Mouse (Mus musculus): ENCODE results near the gene Ankrd53. TPM values are rescaled to one million over a fixed set of nuclear protein-coding genes. Genes with fewer than 3 reads are reported as not detected.

Ankrd53 gene
- 0.09 and 0.18 TPM in 2 replicates for polyA plus RNA-seq (2016; fragmentation: Nextera tagmentation; extraction: Ambion mirVana)

DNA sequence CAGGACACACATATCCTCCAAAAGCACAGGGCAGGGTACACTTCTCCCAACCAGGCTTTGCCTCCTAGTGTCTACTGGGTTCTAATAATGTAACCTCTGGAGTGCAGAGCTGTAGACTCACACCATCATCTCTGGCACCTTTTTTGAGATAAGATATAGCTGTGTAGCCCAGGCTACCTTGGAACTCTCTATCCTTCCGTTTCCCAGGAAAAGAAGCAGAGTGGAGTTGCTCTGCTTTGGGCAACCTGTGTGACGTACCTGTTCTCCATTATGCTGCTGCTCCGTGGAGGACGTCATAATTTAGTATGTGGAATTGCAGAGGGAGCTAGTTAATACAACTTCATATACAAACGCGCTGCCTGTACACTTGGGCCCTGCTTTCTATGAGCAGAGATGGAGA lies at the start of gene Ankrd53:
TSS of gene Ankrd53 (plus strand) at position 301 of the 400 bp plus-strand sequence.
- 22% methylated on average over 6 of the region's 6 CpGs for WGBS
- peak within 1 kb of the TSS; percentile 48 for H3K4me3 ChIP-seq
- no peak within 1 kb of the TSS for H3K27ac ChIP-seq
- peaks cover 79% of the 10 kb centered on the region for H3K27me3 ChIP-seq (ENCODE audit: poor library complexity, severe bottlenecking)
- H3K4me1 ChIP-seq, result peaks cover 22% of the 10 kb centered on the region
- DNase-seq (ENCODE audit: extremely low spot score, low spot score), result no peak
- no peaks in the 10 kb centered on the region for H3K9me3 ChIP-seq
- no peaks in the 10 kb centered on the region for H3K36me3 ChIP-seq (replicated peaks)

- peaks cover 56% of the 10 kb centered on the region for H3K4me1 ChIP-seq
- H3K36me3 ChIP-seq (replicated peaks), result no peaks in the 10 kb centered on the region
- H3K27ac ChIP-seq, result no peak overlapping the region
- no peak overlapping the region for H3K4me3 ChIP-seq
- WGBS, result 1% methylated on average over 12 of the region's 12 CpGs
- no peak for DNase-seq (ENCODE audit: extremely low spot score, low spot score)
- H3K27me3 ChIP-seq (ENCODE audit: poor library complexity, severe bottlenecking), result peaks cover 100% of the 10 kb centered on the region
- no peaks in the 10 kb centered on the region for H3K9me3 ChIP-seq
Observed at GRCm38 (mm10) chr6:83713271-83714136, 48.9 kb upstream of the Ankrd53 start.

- Histone ChIP-seq H3K27ac (no peak overlapping the region), H3K36me3 (replicated peaks) (no peaks in the 10 kb centered on the region), H3K4me1 (peaks cover 56% of the 10 kb centered on the region), H3K27me3 (ENCODE audit: poor library complexity, severe bottlenecking) (peaks cover 100% of the 10 kb centered on the region), H3K4me3 (peak overlapping the region; percentile 20; the same call in 1 of the 2 replicates), H3K9me3 (no peaks in the 10 kb centered on the region)
- under 1% methylated on average over 34 of the region's 34 CpGs for WGBS
- DNase-seq (ENCODE audit: extremely low spot score, low spot score), result peak; percentile 53
Observed at GRCm38 (mm10) chr6:83714221-83715123, 48.0 kb upstream of the Ankrd53 start.

DNA sequence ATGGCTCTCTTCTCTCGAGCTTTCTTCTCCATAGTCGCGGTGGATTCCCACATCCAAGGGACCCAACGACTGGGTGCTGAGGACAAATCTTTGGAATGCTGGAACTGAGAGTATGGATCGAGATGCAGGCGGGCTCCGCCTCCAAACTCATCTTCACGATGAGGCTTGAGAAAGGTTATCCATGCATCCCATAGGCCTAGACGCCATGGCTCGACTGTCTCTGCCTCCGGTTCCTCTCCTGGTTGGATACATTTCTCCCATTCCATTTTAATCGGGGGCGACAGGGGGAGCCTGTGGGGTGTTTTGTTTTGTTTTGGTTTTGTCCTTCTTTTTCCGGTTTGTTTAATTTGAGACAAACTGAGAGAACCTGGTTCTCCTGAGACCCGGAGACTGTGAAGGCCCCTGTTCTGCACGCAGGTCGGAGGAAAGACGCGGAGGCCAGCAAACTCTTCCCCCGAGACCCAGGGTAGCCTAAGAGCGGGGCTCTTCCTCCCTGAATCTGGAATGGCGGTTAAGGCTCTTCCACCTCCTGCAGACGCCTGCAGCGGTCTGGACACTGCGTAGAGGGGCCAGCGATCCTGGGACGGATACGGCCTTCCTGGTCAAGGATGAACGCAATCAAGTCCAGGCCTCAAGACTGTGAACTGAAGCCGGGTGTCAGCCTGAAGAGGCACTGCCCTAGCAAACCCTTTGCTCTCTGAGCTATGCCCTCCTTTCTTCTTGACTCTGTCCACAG lies 46.8 kb upstream of the Ankrd53 start:
- WGBS, result under 1% methylated on average over 30 of the region's 30 CpGs
- H3K36me3 ChIP-seq (replicated peaks), result no peaks in the 10 kb centered on the region
- H3K4me3 ChIP-seq, result peak overlapping the region; percentile 8; the same call in 1 of the 2 replicates
- no peak overlapping the region for H3K27ac ChIP-seq
- H3K4me1 ChIP-seq, result peaks cover 45% of the 10 kb centered on the region
- no peaks in the 10 kb centered on the region for H3K9me3 ChIP-seq
- DNase-seq (ENCODE audit: extremely low spot score, low spot score), result peak; percentile 61
- H3K27me3 ChIP-seq (ENCODE audit: poor library complexity, severe bottlenecking), result peaks cover 100% of the 10 kb centered on the region

- Histone ChIP-seq H3K36me3 (replicated peaks) (no peaks in the 10 kb centered on the region), H3K27me3 (ENCODE audit: poor library complexity, severe bottlenecking) (peaks cover 100% of the 10 kb centered on the region), H3K4me1 (peaks cover 31% of the 10 kb centered on the region), H3K27ac (no peak overlapping the region), H3K4me3 (no peak overlapping the region), H3K9me3 (no peaks in the 10 kb centered on the region)
- no peak for DNase-seq (ENCODE audit: extremely low spot score, low spot score)
- WGBS, result under 1% methylated on average over 8 of the region's 8 CpGs
Observed at GRCm38 (mm10) chr6:83717026-83717425, 45.4 kb upstream of the Ankrd53 start.

GRCm38 (mm10) chr6:83722526-83722925 lies 39.9 kb upstream of the Ankrd53 start:
- H3K27ac ChIP-seq, result no peak overlapping the region
- no peak overlapping the region for H3K4me3 ChIP-seq
- H3K27me3 ChIP-seq (ENCODE audit: poor library complexity, severe bottlenecking), result peaks cover 72% of the 10 kb centered on the region
- H3K9me3 ChIP-seq, result no peaks in the 10 kb centered on the region
- DNase-seq (ENCODE audit: extremely low spot score, low spot score), result no peak
- no peaks in the 10 kb centered on the region for H3K36me3 ChIP-seq (replicated peaks)
- H3K4me1 ChIP-seq, result no peaks in the 10 kb centered on the region
- 24% methylated on average over 6 of the region's 6 CpGs for WGBS

DNA sequence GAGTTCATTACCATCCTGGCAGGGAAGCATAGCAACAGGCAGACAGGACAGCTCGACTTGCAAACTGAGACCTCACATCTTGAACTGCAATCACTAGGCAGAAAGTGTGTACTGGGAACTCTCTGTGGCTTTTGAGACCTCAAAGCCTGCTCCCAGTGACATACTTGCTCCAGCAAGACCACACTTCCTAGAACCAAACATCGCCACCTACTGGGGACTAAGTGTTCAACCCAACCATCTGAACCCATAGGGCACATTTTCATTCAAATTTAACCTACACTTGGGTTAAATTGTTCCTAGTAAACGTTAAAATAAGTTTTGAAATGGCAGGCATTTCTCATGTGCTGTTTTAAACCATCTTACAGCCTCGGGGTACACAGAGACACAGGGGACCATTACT lies 35.3 kb upstream of the Ankrd53 start:
- no peak for DNase-seq (ENCODE audit: extremely low spot score, low spot score)
- no peaks in the 10 kb centered on the region for H3K36me3 ChIP-seq (replicated peaks)
- peaks cover 47% of the 10 kb centered on the region for H3K27me3 ChIP-seq (ENCODE audit: poor library complexity, severe bottlenecking)
- H3K4me1 ChIP-seq, result no peaks in the 10 kb centered on the region
- H3K4me3 ChIP-seq, result no peak overlapping the region
- H3K27ac ChIP-seq, result no peak overlapping the region
- no peaks in the 10 kb centered on the region for H3K9me3 ChIP-seq
- 41% methylated on average over 4 of the region's 4 CpGs for WGBS

DNA sequence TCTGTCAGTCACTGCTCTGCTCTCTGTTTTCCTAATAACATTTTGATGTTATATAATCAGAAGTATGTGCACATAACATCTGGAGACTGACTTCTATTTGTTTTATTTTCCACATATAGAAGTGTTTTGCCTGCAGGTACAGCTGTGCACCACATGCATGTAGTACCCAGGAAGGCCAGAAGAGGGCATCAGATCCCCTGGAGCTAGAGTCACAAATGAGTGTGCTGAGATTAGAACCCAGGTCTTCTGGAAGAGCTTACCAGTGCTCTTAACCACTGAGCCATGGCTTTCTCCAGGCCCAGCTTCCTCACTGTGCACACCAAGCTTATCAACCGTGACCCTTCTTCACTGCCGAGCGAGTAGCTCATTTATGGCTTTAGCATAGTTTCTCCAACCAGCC lies 34.0 kb upstream of the Ankrd53 start:
- Histone ChIP-seq H3K9me3 (no peaks in the 10 kb centered on the region), H3K4me1 (no peaks in the 10 kb centered on the region), H3K27ac (no peak overlapping the region), H3K27me3 (ENCODE audit: poor library complexity, severe bottlenecking) (peaks cover 39% of the 10 kb centered on the region), H3K36me3 (replicated peaks) (no peaks in the 10 kb centered on the region), H3K4me3 (no peak overlapping the region)
- no peak for DNase-seq (ENCODE audit: extremely low spot score, low spot score)
- 90% methylated on average over 3 of the region's 3 CpGs for WGBS

DNA sequence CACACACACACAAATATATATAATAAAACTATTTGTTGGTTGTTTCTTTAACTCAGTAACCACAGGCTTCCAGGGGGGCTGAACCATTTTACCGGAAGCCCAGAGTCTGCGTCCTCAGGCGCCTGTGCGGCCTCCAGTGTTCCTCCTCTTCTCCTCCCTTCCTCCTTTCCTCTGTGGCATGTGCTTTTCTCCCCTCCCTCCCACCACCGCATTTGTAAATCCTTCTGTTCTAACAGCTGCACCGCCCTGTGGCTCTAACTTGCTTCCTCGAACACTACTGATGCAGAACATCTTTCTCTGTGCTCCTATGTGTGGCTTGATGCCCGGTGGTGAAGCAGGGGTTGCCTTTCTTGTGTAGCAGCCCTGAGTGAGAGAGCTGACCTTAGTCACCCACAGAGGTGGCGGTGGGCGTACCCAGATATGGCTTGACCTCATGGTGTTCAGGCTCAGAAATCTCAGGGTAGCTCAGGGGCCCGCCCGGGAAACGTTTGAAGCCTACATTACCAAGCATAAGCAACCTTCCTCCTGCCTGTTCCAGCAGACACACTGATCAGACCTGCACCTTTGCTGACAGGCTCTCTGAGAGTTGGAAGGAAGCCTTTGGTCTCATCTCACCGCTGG lies 33.0 kb upstream of the Ankrd53 start:
- Histone ChIP-seq H3K36me3 (replicated peaks) (no peaks in the 10 kb centered on the region), H3K4me1 (no peaks in the 10 kb centered on the region), H3K9me3 (peaks cover 9% of the 10 kb centered on the region), H3K27me3 (ENCODE audit: poor library complexity, severe bottlenecking) (peaks cover 29% of the 10 kb centered on the region), H3K27ac (no peak overlapping the region), H3K4me3 (no peak overlapping the region)
- WGBS, result 73% methylated on average over 14 of the region's 14 CpGs
- DNase-seq (ENCODE audit: extremely low spot score, low spot score), result no peak

DNA sequence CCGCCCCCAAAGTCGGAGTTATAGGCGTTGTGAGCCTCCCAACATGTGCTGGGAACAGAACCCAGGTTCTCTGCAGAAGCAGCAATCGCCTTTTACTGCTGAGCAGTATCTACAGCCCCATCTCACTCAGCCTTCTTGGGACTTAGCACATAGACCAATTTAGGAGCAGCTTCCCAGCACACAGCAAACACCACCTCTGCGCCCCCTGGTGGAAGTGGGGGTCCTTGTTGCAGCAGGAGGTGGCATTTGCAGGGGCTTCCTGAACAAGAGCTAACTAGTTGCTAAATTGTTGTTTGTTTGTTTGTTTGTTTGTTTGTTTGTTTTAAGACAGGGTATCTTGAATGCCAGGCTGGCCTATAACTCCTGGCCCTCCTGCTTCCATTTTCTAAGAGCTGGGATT lies 31.3 kb upstream of the Ankrd53 start:
- no peak overlapping the region for H3K4me3 ChIP-seq
- H3K9me3 ChIP-seq, result peaks cover 9% of the 10 kb centered on the region
- no peak overlapping the region for H3K27ac ChIP-seq
- no peaks in the 10 kb centered on the region for H3K36me3 ChIP-seq (replicated peaks)
- DNase-seq (ENCODE audit: extremely low spot score, low spot score), result peak; percentile 64
- no peaks in the 10 kb centered on the region for H3K4me1 ChIP-seq
- 38% methylated on average over 5 of the region's 5 CpGs for WGBS
- H3K27me3 ChIP-seq (ENCODE audit: poor library complexity, severe bottlenecking), result peaks cover 25% of the 10 kb centered on the region

DNA sequence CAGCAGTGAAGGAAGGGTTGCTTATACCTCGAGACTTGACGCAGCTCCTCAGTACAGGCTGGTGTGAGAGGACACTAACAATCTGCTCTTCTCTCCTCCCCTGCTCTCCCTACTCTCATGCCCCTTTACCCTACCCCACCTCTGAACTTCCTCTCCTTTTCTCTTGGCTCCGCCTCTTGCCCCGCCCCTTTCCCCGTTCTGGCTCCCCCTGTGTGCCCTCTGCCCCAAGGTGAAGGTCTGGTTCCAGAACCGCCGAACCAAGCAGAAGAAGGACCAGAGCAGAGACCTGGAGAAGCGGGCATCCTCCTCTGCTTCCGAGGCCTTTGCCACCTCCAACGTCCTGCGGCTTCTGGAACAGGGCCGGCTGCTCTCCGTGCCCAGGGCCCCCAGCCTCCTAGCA lies 25.1 kb upstream of the Ankrd53 start:
- H3K4me3 ChIP-seq, result no peak overlapping the region
- 45% methylated on average over 13 of the region's 13 CpGs for WGBS
- H3K9me3 ChIP-seq, result peaks cover 15% of the 10 kb centered on the region
- H3K27ac ChIP-seq, result no peak overlapping the region
- H3K36me3 ChIP-seq (replicated peaks), result no peaks in the 10 kb centered on the region
- H3K4me1 ChIP-seq, result peaks cover 9% of the 10 kb centered on the region
- no peak for DNase-seq (ENCODE audit: extremely low spot score, low spot score)
- peaks cover 21% of the 10 kb centered on the region for H3K27me3 ChIP-seq (ENCODE audit: poor library complexity, severe bottlenecking)

DNA sequence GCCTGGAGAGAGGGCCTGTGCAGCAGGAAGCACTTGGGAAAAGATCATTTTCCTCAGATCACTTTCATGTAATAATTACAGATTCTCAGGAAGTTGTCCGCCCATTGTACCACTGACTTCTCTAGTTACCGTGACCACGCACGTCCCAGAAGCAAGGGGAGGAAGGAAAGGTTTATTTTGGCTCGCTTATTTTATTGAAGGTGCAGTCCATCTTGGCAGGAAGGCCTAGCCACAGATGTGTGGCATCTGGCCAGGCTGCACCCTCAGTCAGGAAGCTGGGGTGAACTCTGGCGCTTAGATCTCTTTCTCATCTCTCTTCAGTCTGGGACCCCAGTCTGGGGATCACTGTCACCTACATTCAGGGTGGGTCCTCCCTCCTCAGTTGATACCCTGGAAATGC lies 23.8 kb upstream of the Ankrd53 start:
- Histone ChIP-seq H3K27me3 (ENCODE audit: poor library complexity, severe bottlenecking) (peaks cover 29% of the 10 kb centered on the region), H3K27ac (no peak overlapping the region), H3K4me1 (peaks cover 18% of the 10 kb centered on the region), H3K4me3 (no peak overlapping the region), H3K9me3 (peaks cover 14% of the 10 kb centered on the region), H3K36me3 (replicated peaks) (no peaks in the 10 kb centered on the region)
- DNase-seq (ENCODE audit: extremely low spot score, low spot score), result no peak
- 87% methylated on average over 6 of the region's 6 CpGs for WGBS
